Mouse (Mus musculus) layer of hippocampus, adult 2 months (tissue): ENCODE measurements around the gene Trip4. TPM values are rescaled to one million over a fixed set of nuclear protein-coding genes. Genes with fewer than 3 reads are reported as not detected.

Source experiments
- DNase-seq, 2 experiments: peaks; one replicate each; pipeline ENCODE4 v3.0.0; 2022; ENCODE audit warnings: low spot score in 2 of 2
- H3K27ac ChIP-seq: fragments of 200-600 bp; 2 replicates; pipeline ENCODE4 v1.8.1; 2022
- H3K4me3 ChIP-seq: fragments of 200-600 bp; 2 replicates; pipeline ENCODE4 v1.8.1; 2022; ENCODE audit warnings: mild to moderate bottlenecking
- CTCF ChIP-seq: fragments of 200-600 bp; conservative IDR thresholded peaks from 2 replicates; pipeline ENCODE4 v1.8.1; 2022; ENCODE audit warnings: antibody characterized with exemption, mild to moderate bottlenecking, moderate library complexity
- long read RNA-seq, 2 experiments: library from polyadenylated mRNA; stranded (forward); transcript quantifications; one replicate each; pipeline ENCODE4 v2.0.0; 2021; ENCODE audit warnings: borderline mapping rate in 2 of 2
- total RNA-seq, 2 experiments: library from RNA; stranded (reverse); gene quantifications; 2 replicates each; pipeline ENCODE4 v1.2.3; 2021

Trip4 gene
- 10 to 100 TPM; 39.0 to 41.2 TPM for total RNA-seq
- long read RNA-seq, experiment 1, transcript Trip4-201 (13 exons, 1,999 nt) = major isoform, 13 of 22 reads
- long read RNA-seq, experiment 1, partial matches to known transcripts = 0 of 22 reads
- long read RNA-seq, experiment 1, other reads (novel, unspliced or antisense) = 7 of 22 reads
- long read RNA-seq, experiment 2, transcript Trip4-201 (13 exons, 1,999 nt) = major isoform, 12 of 24 reads
- long read RNA-seq, experiment 2, partial matches to known transcripts = 3 of 24 reads
- long read RNA-seq, experiment 2, other reads (novel, unspliced or antisense) = 9 of 24 reads

DNA sequence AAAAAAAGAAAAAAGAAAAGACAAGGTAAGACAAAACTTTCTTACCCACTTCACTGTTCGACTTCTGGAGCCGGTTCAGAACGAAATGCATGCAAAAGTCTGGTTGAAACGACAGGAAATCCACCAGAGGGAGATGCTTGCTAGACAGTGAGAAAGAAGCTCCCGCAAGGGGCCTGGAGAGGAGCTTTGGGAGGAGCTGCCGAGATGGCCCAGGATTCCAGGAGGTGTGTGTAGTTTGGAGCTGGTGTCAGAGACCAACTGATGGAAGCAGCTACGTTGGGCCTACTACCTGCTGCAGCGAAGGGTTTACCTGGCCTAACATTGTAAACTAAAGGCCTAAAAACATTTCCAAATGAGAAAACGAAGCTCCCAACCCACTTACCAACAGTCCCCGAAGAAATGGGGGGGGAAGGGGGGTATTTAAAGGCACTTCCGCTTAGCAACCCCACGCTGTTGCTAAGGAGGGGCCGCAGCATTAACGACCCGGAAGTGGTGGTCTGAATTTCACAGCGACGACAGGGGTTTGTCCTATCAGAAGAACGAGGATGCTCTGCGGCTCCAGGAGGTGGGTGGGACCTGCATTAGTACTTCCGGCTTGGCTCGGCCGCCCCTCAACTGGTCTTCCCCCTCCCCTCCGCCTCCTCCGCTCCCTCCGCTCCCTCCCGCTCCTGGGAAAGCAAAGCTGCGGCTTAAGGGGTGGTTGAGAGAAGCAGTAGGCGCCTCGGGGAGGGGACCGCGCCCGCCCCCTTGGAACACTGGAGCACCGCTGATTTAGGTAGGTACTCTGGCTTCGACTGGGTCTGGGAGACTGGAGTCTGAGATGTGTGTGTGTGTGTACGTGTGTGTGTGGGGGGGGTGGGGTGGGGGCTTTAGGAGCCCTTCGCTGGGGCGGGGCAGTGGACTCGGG, at the start of gene Trip4, which contains the start of gene Csnk1g1:
Gene Trip4 (minus strand): TSS at position 401 of the 907 bp plus-strand sequence.
Gene Csnk1g1 (plus strand): TSS at position 531 of the 907 bp plus-strand sequence.
- peak; percentile 74 for TF ChIP-seq CTCF

DNA sequence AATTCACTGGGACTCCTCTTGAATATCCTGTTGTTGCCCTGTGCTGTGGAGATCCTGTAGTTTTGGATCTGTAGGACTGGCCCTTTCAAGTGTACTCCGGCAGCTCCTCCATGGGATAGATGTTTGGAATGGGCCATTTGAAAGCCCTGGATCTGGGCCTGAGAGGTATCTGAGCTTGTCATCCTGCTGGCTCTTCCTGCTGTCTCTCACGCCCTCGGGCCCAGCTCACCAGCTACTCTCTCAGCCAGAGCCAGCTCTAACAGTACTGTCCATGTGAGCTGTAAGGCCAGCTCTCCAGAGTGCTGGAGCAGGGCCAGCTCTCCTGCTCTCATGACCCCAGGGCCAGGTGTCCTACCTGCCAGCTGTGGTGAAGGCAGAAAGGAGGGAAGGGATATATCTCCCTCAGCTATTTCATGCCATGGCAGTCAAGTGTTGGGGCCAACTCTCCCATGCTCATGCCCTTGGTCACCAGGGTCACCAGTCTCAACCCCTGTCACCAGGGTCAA, 42.5 kb upstream of the Trip4 start:
- no peak for DNase-seq
- no peak overlapping the region for H3K4me3 ChIP-seq
- TF ChIP-seq CTCF = no peak
- H3K27ac ChIP-seq = no peak overlapping the region

More for the DNA sequence above, at the start of gene Trip4, which contains the start of gene Csnk1g1:
- Histone ChIP-seq H3K27ac (peak within 1 kb of the TSS; percentile 90), H3K4me3 (peak within 1 kb of the TSS; percentile 82)
- peak; percentile 94 to 98 for DNase-seq

- no peak for DNase-seq
- no peak for TF ChIP-seq CTCF
- Histone ChIP-seq H3K4me3 (no peak overlapping the region), H3K27ac (no peak overlapping the region)
Measured at GRCm38 (mm10) chr9:65937566-65937965, 29.0 kb upstream of the Trip4 start.

GRCm38 (mm10) chr9:65929826-65930225, 21.2 kb upstream of the Trip4 start:
- H3K27ac ChIP-seq = no peak overlapping the region
- no peak overlapping the region for H3K4me3 ChIP-seq
- no peak for DNase-seq
- TF ChIP-seq CTCF = no peak

DNA sequence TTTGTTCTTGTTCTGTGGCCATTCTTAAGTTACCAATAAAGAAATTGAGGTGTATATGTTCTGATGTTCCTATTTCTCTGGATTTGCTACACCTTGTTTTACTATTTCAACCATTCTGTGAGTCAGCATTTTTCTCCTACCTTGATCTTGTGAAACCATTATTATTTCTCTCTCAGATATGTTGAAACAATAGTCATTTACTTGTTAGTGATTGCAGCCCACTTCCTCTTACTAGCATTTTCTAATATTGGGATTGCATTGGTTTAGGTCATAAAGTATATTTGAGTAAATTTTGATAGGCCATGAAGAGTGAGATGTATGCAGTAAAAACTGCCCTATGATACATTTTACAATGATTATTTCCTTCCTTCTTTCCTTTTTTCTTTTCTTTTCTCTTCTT, 19.9 kb upstream of the Trip4 start:
- no peak for TF ChIP-seq CTCF
- DNase-seq = no peak
- no peak overlapping the region for H3K27ac ChIP-seq
- no peak overlapping the region for H3K4me3 ChIP-seq

DNA sequence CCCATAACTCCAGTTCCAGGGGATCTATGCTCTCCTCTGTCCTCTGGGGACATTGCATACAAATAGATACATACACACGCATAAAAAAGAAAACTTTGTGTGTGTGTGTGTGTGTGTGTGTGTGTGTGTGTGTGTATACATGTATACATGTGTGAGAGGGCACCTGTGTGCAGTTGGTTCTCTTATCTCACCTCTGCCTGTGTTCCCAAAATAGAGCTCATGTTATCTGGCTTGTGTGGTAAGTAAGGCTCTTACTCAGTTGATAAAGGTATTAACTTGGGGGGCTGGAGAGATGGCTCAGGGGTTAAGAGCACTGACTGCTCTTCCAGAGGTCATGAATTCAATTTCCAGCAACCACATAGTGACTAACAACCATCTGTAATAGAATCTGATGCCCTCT, 8.4 kb upstream of the Trip4 start:
- Histone ChIP-seq H3K27ac (no peak overlapping the region), H3K4me3 (no peak overlapping the region)
- DNase-seq = no peak
- peak; percentile 15; the same call in 1 of the 2 replicates for TF ChIP-seq CTCF

GRCm38 (mm10) chr9:65913976-65914375, 5.4 kb upstream of the Trip4 start:
- no peak for DNase-seq
- Histone ChIP-seq H3K27ac (peak overlapping the region; percentile 4), H3K4me3 (no peak overlapping the region)
- TF ChIP-seq CTCF = no peak

GRCm38 (mm10) chr9:65909837-65910236, 1.2 kb upstream of the Trip4 start:
- peak overlapping the region; percentile 90 for H3K27ac ChIP-seq
- TF ChIP-seq CTCF = no peak
- peak overlapping the region; percentile 82 for H3K4me3 ChIP-seq
- no peak for DNase-seq

DNA sequence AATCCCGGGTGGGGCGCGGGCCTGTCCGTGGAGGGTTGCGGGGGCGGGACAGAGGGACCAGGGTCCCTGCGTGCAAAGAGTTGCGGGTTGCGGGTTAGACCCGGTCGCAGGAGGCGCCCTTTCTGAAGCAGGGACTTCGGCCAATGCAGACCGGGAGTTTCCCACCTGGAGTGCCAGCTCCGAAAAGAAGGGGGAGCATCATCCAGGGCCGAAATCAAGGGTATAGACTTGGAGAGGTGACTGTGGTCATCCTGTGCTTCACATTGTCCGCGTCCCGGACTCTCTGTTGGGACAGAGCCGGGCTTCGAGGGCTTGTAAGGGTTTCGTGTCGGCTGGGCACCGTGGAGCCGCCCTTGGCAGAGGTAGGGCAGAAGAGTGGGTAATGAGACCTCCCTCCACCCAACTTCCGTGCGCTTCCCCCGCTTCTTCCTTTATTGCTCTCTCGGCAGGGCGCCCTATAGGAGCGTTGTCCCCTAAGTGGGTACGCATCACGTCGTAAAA, 757 bp upstream of the Trip4 start:
- TF ChIP-seq CTCF = peak; percentile 32
- Histone ChIP-seq H3K4me3 (peak overlapping the region; percentile 82), H3K27ac (peak overlapping the region; percentile 90)
- DNase-seq = peak; percentile 21 to 32

GRCm38 (mm10) chr9:65903419-65903818, 5.2 kb downstream of the Trip4 start:
- no peak for DNase-seq
- Histone ChIP-seq H3K4me3 (no peak overlapping the region), H3K27ac (no peak overlapping the region)
- peak; percentile 58 for TF ChIP-seq CTCF

GRCm38 (mm10) chr9:65902879-65903278, 5.7 kb downstream of the Trip4 start:
- H3K27ac ChIP-seq = no peak overlapping the region
- no peak for TF ChIP-seq CTCF
- no peak for DNase-seq
- no peak overlapping the region for H3K4me3 ChIP-seq

GRCm38 (mm10) chr9:65896977-65897376, 11.6 kb downstream of the Trip4 start:
- DNase-seq = no peak
- no peak overlapping the region for H3K4me3 ChIP-seq
- H3K27ac ChIP-seq = no peak overlapping the region
- TF ChIP-seq CTCF = no peak

DNA sequence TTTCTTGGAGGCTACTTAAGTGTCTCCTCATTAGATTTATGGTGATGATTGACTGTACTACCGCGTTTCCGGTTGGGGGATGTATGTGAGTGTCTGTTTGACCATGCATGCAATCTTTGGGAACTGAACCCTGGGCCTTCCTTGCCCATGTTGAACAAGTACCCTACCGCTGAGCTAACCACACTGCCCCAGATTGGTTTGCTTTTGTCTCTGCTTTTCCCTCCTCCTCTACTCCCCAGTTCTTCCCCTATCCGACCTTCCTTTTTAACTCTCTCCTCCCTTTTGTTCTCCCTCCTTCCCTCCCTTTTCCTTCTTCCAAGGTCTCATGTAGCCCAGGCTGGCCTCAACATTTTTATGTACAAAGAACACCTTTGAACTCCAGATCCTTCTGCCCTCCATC, 17.5 kb downstream of the Trip4 start:
- DNase-seq = no peak
- H3K27ac ChIP-seq = no peak overlapping the region
- no peak for TF ChIP-seq CTCF
- no peak overlapping the region for H3K4me3 ChIP-seq
